Mouse (Mus musculus) erythroblast, adult 5-6 weeks (primary cell): ENCODE measurements around the gene Spred2. TPM values are rescaled to one million over a fixed set of nuclear protein-coding genes. Genes with fewer than 3 reads are reported as not detected.
A peak's percentile ranks its signal among the peaks of the same experiment; 100 is the strongest.

ENCODE experiments used
- ATAC-seq: replicated peaks from 2 replicates; pipeline ENCODE4 v1.8.0; 2016; ENCODE audit warnings: moderate number of reproducible peaks, mild to moderate bottlenecking, moderate TSS enrichment, inconsistent platforms; ENCODE audit not compliant: poor library complexity, low FRiP score, severe bottlenecking
- total RNA-seq, 2 experiments: library from RNA; stranded (forward) in 1 of 2; stranded (reverse) in 1 of 2; fragments of 150-400 nt in 1 of 2; fragments of 200-764, 138-1000 nt in 1 of 2; gene quantifications; 2 replicates each; pipeline versions ENCODE4 v1.2.3 to v1.2.4; 2015 to 2017; ENCODE audit warnings: low replicate concordance in 2 of 2

Spred2 gene
- total RNA-seq (2015; ENCODE audit: low replicate concordance) (3.8 and 4.4 TPM in 2 replicates), total RNA-seq (2017; ENCODE audit: low replicate concordance) (2.1 and 2.4 TPM in 2 replicates)

GRCm38 (mm10) chr11:19923888-19924756 is at the start of gene Spred2:
Gene Spred2, plus strand, starts transcription at chr11:19924375.
- peak; percentile 64 for ATAC-seq

- ATAC-seq = no peak
Measured at GRCm38 (mm10) chr11:19875551-19875950, 48.6 kb upstream of the Spred2 start.

GRCm38 (mm10) chr11:19875964-19876363 is 48.2 kb upstream of the Spred2 start:
- no peak for ATAC-seq

GRCm38 (mm10) chr11:19877239-19877915 is 46.8 kb upstream of the Spred2 start:
- no peak for ATAC-seq

GRCm38 (mm10) chr11:19881342-19881741 is 42.8 kb upstream of the Spred2 start:
- ATAC-seq = no peak

GRCm38 (mm10) chr11:19890700-19891406 is 33.3 kb upstream of the Spred2 start:
- ATAC-seq = no peak

GRCm38 (mm10) chr11:19893233-19893632 is 30.9 kb upstream of the Spred2 start:
- no peak for ATAC-seq

GRCm38 (mm10) chr11:19899621-19900020 is 24.6 kb upstream of the Spred2 start:
- no peak for ATAC-seq

- no peak for ATAC-seq
Measured at GRCm38 (mm10) chr11:19900712-19901111, 23.5 kb upstream of the Spred2 start.

- no peak for ATAC-seq
Measured at GRCm38 (mm10) chr11:19911216-19911615, 13.0 kb upstream of the Spred2 start.

- no peak for ATAC-seq
Measured at GRCm38 (mm10) chr11:19912179-19912578, 12.0 kb upstream of the Spred2 start.

GRCm38 (mm10) chr11:19912661-19913060 is 11.5 kb upstream of the Spred2 start:
- no peak for ATAC-seq

GRCm38 (mm10) chr11:19913761-19914160 is 10.4 kb upstream of the Spred2 start:
- no peak for ATAC-seq

- no peak for ATAC-seq
Measured at GRCm38 (mm10) chr11:19917381-19918245, 6.6 kb upstream of the Spred2 start.

- no peak for ATAC-seq
Measured at GRCm38 (mm10) chr11:19918246-19918540, 6.0 kb upstream of the Spred2 start.

- no peak for ATAC-seq
Measured at GRCm38 (mm10) chr11:19919460-19919784, 4.8 kb upstream of the Spred2 start.

GRCm38 (mm10) chr11:19919785-19920671 is 4.1 kb upstream of the Spred2 start:
- ATAC-seq = peak; percentile 88

- no peak for ATAC-seq
Measured at GRCm38 (mm10) chr11:19921723-19922122, 2.5 kb upstream of the Spred2 start.

- no peak for ATAC-seq
Measured at GRCm38 (mm10) chr11:19922208-19922607, 2.0 kb upstream of the Spred2 start.
